Mouse (Mus musculus): Measurements from ENCODE around the gene Adgrg6.

- TF ChIP-seq CTCF (IDR thresholded peaks at IDR 0.05; ENCODE audit: borderline replicate concordance, control insufficient read depth, extremely low read depth, insufficient read depth, low read length, poor library complexity) (no peak), POLR2A (IDR thresholded peaks at IDR 0.05; ENCODE audit: control insufficient read depth, extremely low read depth, insufficient read depth, low read length, poor library complexity) (no peak)
These were observed 104.4 kb downstream of the Adgrg6 start for GRCm38 (mm10) chr10:14440860-14441579.

All from thymus, adult 2 months (tissue).